Mouse (Mus musculus) liver, embryonic 14.5 days (tissue): ENCODE measurements around the gene Bzw2. TPM values are rescaled to one million over a fixed set of nuclear protein-coding genes. Genes with fewer than 3 reads are reported as not detected.

ENCODE experiments used
- ATAC-seq: fragments of 200-750 bp; cut with Nextera tagmentation; 2 replicates; pipeline ENCODE4 v1.8.0; 2017; ENCODE audit warnings: moderate number of reproducible peaks, mild to moderate bottlenecking, moderate library complexity; ENCODE audit not compliant: insufficient read depth
- DNase-seq, 3 experiments: peaks; one replicate each; pipeline ENCODE4 v3.0.0-alpha.2; 2012 to 2013; ENCODE audit warnings: low read depth in 3 of 3, low spot score in 3 of 3
- H3K27ac ChIP-seq: fragments of 300-500 bp; sonication (generic); 2 replicates; pipeline ENCODE4 v1.5.1; 2014; ENCODE audit warnings: moderate library complexity, mild to moderate bottlenecking, control low read depth, inconsistent platforms
- H3K27me3 ChIP-seq: fragments of 300-500 bp; sonication (generic); 2 replicates; pipeline ENCODE4 v1.6.1; 2014; ENCODE audit warnings: mild to moderate bottlenecking, low read length, moderate library complexity; ENCODE audit not compliant: control insufficient read depth, insufficient read depth
- H3K36me3 ChIP-seq: fragments of 300-500 bp; sonication (generic); replicated peaks from 2 replicates; pipeline ENCODE4 v1.6.1; 2014; ENCODE audit warnings: low read depth; ENCODE audit not compliant: control insufficient read depth, insufficient read depth
- H3K4me1 ChIP-seq, 2 experiments: fragments of 200-500 bp in 1 of 2; fragments of 300-500 bp in 1 of 2; sonication (generic) in 1 of 2; replicated peaks; 2 replicates each; pipeline ENCODE4 v1.6.1; 2012 to 2014; ENCODE audit warnings: antibody characterized with exemption in 1 of 2, inconsistent platforms in 1 of 2, low read length in 1 of 2; ENCODE audit not compliant: control insufficient read depth in 2 of 2, insufficient read depth in 2 of 2
- H3K4me2 ChIP-seq: fragments of 300-500 bp; sonication (generic); 2 replicates; pipeline ENCODE4 v1.6.1; 2014; ENCODE audit warnings: low read depth, mild to moderate bottlenecking, control low read depth, moderate library complexity
- H3K4me3 ChIP-seq, 2 experiments: fragments of 200-500 bp in 1 of 2; fragments of 300-500 bp in 1 of 2; sonication (generic) in 1 of 2; 2 replicates each; pipeline ENCODE4 v1.5.1; 2012 to 2014; ENCODE audit warnings: low read depth in 2 of 2, low read length in 2 of 2, mild to moderate bottlenecking in 2 of 2, control low read depth in 1 of 2, inconsistent platforms in 1 of 2, moderate library complexity in 1 of 2; ENCODE audit not compliant: insufficient read depth in 1 of 2
- H3K9ac ChIP-seq: fragments of 300-500 bp; sonication (generic); replicated peaks from 2 replicates; pipeline ENCODE4 v1.6.1; 2014; ENCODE audit warnings: mild to moderate bottlenecking, control low read depth, moderate library complexity
- H3K9me3 ChIP-seq: fragments of 300-500 bp; sonication (generic); 2 replicates; pipeline ENCODE4 v1.6.1; 2016; ENCODE audit warnings: low read length, mixed read lengths; ENCODE audit not compliant: control insufficient read depth
- CTCF ChIP-seq: IDR thresholded peaks from 2 replicates; pipeline ENCODE4 v1.5.1; 2016; ENCODE audit warnings: antibody characterized with exemption, low read depth, control low read depth
- EP300 ChIP-seq: IDR thresholded peaks from 2 replicates; pipeline ENCODE4 v1.6.1; 2016; ENCODE audit warnings: antibody characterized with exemption, low read depth
- WGBS: fragments of 180-500 bp; shearing (Covaris S2); extraction: QIAGEN DNeasy Blood & Tissue Kit; methylation state at CpG from one replicate; pipeline ENCODE4 v1.1.7; 2014; ENCODE audit not compliant: insufficient replicate concordance; 5-methylcytosine and 5-hydroxymethylcytosine counted together
- polyA plus RNA-seq, 2 experiments: library from polyadenylated mRNA; depleted of rRNA in 1 of 2; stranded (reverse) in 1 of 2; unstranded in 1 of 2; fragments of >200 nt; fragmentation: Nextera tagmentation in 1 of 2; extraction: Ambion mirVana in 1 of 2; gene quantifications; 2 replicates each; pipeline versions ENCODE4 v1.2.1 to v1.2.3; 2012 to 2014

Bzw2 gene
- polyA plus RNA-seq, 2 experiments, result 27.2 to 50.3 TPM

DNA sequence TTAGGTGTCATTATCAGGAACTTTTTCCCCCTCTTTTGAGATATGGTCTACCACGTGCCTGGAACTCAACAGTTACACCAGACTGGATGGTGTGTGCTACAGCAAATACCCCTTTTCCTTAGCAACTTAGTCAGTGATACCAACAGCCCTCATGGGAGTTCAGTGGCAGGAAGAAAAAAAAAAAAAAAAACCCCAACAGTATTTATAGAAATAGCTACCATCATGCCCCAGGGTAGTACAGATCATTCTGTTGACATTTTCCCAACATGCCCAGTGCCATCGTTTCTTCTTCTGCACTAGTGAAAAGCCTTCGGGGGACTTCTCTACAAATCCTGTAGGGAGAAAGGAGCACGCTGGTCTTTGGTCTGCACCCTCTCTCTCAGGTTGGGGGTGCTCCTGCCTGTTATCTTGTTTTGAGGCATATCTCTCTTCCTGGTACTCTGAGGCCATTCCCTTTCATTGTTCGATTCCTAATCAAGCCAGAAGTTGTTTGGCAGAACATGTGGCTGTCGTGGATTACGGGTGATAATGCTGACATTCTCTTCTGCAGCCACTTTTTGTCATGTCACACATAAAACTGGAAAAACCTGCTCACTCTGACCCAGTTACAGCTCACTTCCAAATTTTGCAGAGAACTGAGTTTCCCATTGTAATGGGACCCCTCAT is 6.4 kb upstream of the Bzw2 start:
- no peaks in the 10 kb centered on the region for H3K9me3 ChIP-seq
- no peak overlapping the region for H3K27ac ChIP-seq
- H3K4me2 ChIP-seq, result no peak overlapping the region
- no peaks in the 10 kb centered on the region for H3K27me3 ChIP-seq
- no peak overlapping the region for H3K4me3 ChIP-seq
- H3K4me1 ChIP-seq, result peaks cover 3 to 16% of the 10 kb centered on the region in 2 experiments; a peak in 3 of 4 replicates
- DNase-seq (no peak), ATAC-seq (peak; percentile 65; the same call in 1 of the 2 replicates)
- TF ChIP-seq CTCF, result no peak
- WGBS, result 17% methylated on average over 7 of the region's 7 CpGs
- no peak overlapping the region for H3K9ac ChIP-seq
- no peaks in the 10 kb centered on the region for H3K36me3 ChIP-seq

DNA sequence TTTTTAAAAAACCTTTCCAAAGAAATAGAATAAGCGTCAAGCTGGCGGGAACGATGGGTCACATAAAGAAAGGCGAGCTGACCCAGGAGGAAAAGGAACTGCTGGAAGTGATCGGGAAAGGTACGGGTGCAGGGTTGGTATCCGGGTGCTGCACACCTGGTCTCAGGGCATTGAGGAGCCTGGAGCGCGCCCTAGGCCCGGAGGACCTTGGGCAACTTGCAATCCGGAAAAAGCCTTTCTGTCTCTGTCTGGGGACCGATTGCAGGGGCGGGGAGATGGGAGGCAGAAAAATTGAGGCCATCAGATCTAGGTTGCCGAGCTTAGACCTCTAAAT is 609 bp downstream of the Bzw2 start:
- Histone ChIP-seq H3K36me3 (no peaks in the 10 kb centered on the region), H3K9me3 (no peaks in the 10 kb centered on the region), H3K4me3 (peak overlapping the region; percentile 72 to 82), H3K4me2 (peak overlapping the region; percentile 86), H3K27ac (peak overlapping the region; percentile 53), H3K27me3 (no peaks in the 10 kb centered on the region), H3K4me1 (peaks cover 3 to 18% of the 10 kb centered on the region in 2 experiments; a peak in 3 of 4 replicates), H3K9ac (peak overlapping the region; percentile 75)
- WGBS, result under 1% methylated on average over 14 of the region's 14 CpGs
- peak in 1 of 3 experiments; percentile 12 for DNase-seq
- ATAC-seq, result peak; percentile 26
- TF ChIP-seq CTCF (no peak), EP300 (no peak)

DNA sequence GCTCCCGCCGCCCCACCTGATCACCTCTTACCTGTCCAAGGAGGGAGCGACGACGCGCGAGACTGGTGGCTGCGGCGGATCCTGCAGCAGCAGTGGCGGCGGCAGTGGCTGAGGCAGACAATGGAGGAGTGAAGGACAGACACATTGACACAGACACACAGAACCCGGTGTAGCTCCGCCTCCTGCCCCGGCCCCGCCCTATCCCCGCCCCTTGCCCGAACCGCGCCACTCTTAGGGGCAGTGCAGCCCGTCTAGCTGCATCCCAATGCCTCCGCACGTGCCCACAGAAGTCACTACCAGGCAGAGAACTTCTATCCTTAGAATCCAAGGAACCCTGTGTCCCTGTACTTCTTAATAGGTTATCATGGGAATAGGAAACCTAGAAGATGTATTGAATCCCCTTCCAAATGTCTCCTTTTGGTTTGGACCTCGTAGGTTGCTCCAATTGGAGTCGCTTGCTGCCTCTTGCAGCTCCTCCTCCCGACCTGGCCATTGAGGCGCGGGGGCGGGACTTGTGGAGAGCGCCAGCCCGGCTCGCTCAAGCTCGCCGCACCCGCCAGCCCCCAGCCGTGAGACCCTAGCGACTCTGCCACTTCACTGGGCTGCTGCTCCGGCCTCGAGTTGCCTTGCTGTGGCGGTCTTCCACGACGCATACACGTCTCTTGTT is 1.1 kb downstream of the Bzw2 start, which contains the start of gene Ankmy2:
Gene Ankmy2 (plus strand): TSS at position 478 of the 667 bp plus-strand sequence.
- under 1% methylated on average over 42 of the region's 42 CpGs for WGBS
- H3K4me1 ChIP-seq, result peaks cover 3 to 18% of the 10 kb centered on the region in 2 experiments; a peak in 3 of 4 replicates
- no peaks in the 10 kb centered on the region for H3K36me3 ChIP-seq
- no peaks in the 10 kb centered on the region for H3K9me3 ChIP-seq
- peak within 1 kb of the TSS; percentile 86 for H3K4me2 ChIP-seq
- H3K4me3 ChIP-seq, result peak within 1 kb of the TSS; percentile 72 to 82
- H3K9ac ChIP-seq, result peak within 1 kb of the TSS; percentile 75
- TF ChIP-seq CTCF, result no peak
- no peak for TF ChIP-seq EP300
- no peaks in the 10 kb centered on the region for H3K27me3 ChIP-seq
- peak; percentile 96 for ATAC-seq
- peak within 1 kb of the TSS; percentile 53 for H3K27ac ChIP-seq
- peak; percentile 84 to 88 (median 85) for DNase-seq

DNA sequence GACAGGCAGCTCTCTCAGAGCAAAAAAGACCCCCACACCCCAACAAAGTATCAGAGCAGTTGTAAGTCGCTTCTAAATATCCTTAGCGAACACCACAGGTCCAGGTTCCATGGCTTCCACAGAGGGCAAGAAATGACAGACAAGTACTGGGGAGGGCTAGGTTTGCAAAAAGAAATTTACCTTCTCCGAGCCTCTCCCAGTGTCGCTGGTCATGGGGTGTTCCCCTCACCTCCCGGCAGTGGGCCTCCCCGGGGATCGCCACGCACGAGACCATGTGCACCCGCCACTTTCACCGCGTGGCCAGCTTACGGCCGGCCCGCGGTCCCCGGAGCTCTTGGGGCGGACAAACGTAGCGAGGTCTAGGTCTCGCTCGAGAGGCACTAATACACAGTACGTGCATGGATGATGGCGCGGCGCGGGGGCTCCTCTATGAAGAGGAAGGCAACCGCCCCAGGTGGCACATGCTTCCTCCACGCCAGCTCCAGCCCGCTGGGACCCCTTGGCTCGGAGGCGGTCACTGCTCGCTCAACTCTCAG is 1.7 kb downstream of the Bzw2 start:
- under 1% methylated on average over 33 of the region's 33 CpGs for WGBS
- H3K4me1 ChIP-seq, result peaks cover 3 to 18% of the 10 kb centered on the region in 2 experiments; a peak in 3 of 4 replicates
- H3K36me3 ChIP-seq, result no peaks in the 10 kb centered on the region
- peak in 1 of 3 experiments; percentile 11 for DNase-seq
- ATAC-seq, result peak; percentile 37
- H3K9me3 ChIP-seq, result no peaks in the 10 kb centered on the region
- peak overlapping the region; percentile 72 to 82 for H3K4me3 ChIP-seq
- H3K27me3 ChIP-seq, result no peaks in the 10 kb centered on the region
- peak overlapping the region; percentile 68 for H3K9ac ChIP-seq
- peak overlapping the region; percentile 86 for H3K4me2 ChIP-seq
- H3K27ac ChIP-seq, result no peak overlapping the region; the same call in 1 of the 2 replicates
- 0 out of 2 replicates have a peak, but pooled peaks have one; percentile 12 for TF ChIP-seq CTCF
- no peak for TF ChIP-seq EP300

DNA sequence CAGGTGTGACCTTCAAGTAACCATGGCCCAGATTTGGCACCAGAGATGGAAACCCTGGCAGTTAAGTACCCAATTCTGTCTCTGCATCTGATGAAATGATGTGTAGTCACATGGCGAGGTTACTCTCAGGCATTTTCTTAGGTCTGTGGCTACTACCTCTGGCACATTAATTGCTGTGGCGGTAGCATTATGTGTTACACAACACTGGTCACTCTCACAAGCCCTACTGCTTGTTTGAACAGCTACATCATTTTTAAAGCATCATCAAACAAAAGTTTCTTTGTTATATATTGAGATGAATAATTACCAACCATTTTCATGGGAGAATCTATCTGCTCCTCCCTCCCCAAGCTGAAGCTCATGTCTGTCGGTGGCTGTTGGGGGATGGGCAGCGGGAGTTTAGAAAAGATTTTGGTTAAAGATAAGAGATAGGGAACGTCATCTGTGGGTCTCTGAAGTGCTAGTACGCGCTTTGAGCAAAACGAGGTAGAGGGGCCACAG is 2.7 kb downstream of the Bzw2 start:
- Histone ChIP-seq H3K36me3 (no peaks in the 10 kb centered on the region), H3K4me2 (peak overlapping the region; percentile 86), H3K27me3 (no peaks in the 10 kb centered on the region), H3K27ac (no peak overlapping the region), H3K9ac (no peak overlapping the region; the same call in 1 of the 2 replicates), H3K9me3 (no peaks in the 10 kb centered on the region), H3K4me3 (peak overlapping the region; percentile 72 to 82), H3K4me1 (peaks cover 3 to 18% of the 10 kb centered on the region in 2 experiments; a peak in 3 of 4 replicates)
- TF ChIP-seq CTCF (no peak), EP300 (no peak)
- DNase-seq (no peak), ATAC-seq (no peak)
- WGBS, result 9% methylated on average over 8 of the region's 8 CpGs
